Mouse (Mus musculus) c-Kit-positive CD71-positive TER-119-negative erythroid progenitor cells, embryonic 14.5 days (primary cell): ENCODE measurements around the gene Lactb.
A peak's percentile ranks its signal among the peaks of the same experiment; 100 is the strongest.

Source experiments
- DNase-seq: peaks from one replicate; pipeline ENCODE4 v3.0.0-alpha.2; 2013; ENCODE audit warnings: low read depth

Gene Lactb

GRCm38 (mm10) chr9:66978468-66978867 is 3.2 kb upstream of the Lactb start:
- DNase-seq: no peak

GRCm38 (mm10) chr9:66977982-66978381 is 2.7 kb upstream of the Lactb start:
- no peak for DNase-seq

GRCm38 (mm10) chr9:66977121-66977520 is 1.8 kb upstream of the Lactb start:
- no peak for DNase-seq

GRCm38 (mm10) chr9:66974721-66975225 is 511 bp downstream of the Lactb start:
- peak; percentile 63 for DNase-seq

- DNase-seq: no peak
Measured at GRCm38 (mm10) chr9:66971116-66971515, 4.2 kb downstream of the Lactb start.

GRCm38 (mm10) chr9:66967492-66967891 is 7.8 kb downstream of the Lactb start:
- DNase-seq: no peak

GRCm38 (mm10) chr9:66961478-66961877 is 13.8 kb downstream of the Lactb start:
- no peak for DNase-seq

GRCm38 (mm10) chr9:66957451-66957850 is 17.8 kb downstream of the Lactb start:
- no peak for DNase-seq

- DNase-seq: no peak
Measured at GRCm38 (mm10) chr9:66952886-66953285, 22.4 kb downstream of the Lactb start.

- no peak for DNase-seq
Measured at GRCm38 (mm10) chr9:66952321-66952720, 23.0 kb downstream of the Lactb start.

- no peak for DNase-seq
Measured at GRCm38 (mm10) chr9:66948536-66948935, 26.7 kb downstream of the Lactb start.

GRCm38 (mm10) chr9:66945647-66946641 is 29.3 kb downstream of the Lactb start, which contains the start of gene Rps27l:
Gene Rps27l (plus strand): TSS chr9:66946086.
- peak; percentile 92 for DNase-seq

GRCm38 (mm10) chr9:66945161-66945560 is 30.1 kb downstream of the Lactb start:
- no peak for DNase-seq

GRCm38 (mm10) chr9:66938836-66939235 is 36.4 kb downstream of the Lactb start:
- peak; percentile 81 for DNase-seq

GRCm38 (mm10) chr9:66937507-66937906 is 37.8 kb downstream of the Lactb start:
- no peak for DNase-seq

- DNase-seq: no peak
Measured at GRCm38 (mm10) chr9:66933869-66934808, 41.1 kb downstream of the Lactb start.

- no peak for DNase-seq
Measured at GRCm38 (mm10) chr9:66930351-66930750, 44.9 kb downstream of the Lactb start.

GRCm38 (mm10) chr9:66927696-66928402 is 47.4 kb downstream of the Lactb start:
- no peak for DNase-seq

GRCm38 (mm10) chr9:66925853-66926252 is 49.4 kb downstream of the Lactb start:
- DNase-seq: no peak

GRCm38 (mm10) chr9:66922076-66922475 is 53.2 kb downstream of the Lactb start:
- no peak for DNase-seq

GRCm38 (mm10) chr9:66920488-66921279 is 54.6 kb downstream of the Lactb start:
- DNase-seq: no peak
